ENCODE assay signal across 8 mouse cellular contexts in the genomic region with DNA sequence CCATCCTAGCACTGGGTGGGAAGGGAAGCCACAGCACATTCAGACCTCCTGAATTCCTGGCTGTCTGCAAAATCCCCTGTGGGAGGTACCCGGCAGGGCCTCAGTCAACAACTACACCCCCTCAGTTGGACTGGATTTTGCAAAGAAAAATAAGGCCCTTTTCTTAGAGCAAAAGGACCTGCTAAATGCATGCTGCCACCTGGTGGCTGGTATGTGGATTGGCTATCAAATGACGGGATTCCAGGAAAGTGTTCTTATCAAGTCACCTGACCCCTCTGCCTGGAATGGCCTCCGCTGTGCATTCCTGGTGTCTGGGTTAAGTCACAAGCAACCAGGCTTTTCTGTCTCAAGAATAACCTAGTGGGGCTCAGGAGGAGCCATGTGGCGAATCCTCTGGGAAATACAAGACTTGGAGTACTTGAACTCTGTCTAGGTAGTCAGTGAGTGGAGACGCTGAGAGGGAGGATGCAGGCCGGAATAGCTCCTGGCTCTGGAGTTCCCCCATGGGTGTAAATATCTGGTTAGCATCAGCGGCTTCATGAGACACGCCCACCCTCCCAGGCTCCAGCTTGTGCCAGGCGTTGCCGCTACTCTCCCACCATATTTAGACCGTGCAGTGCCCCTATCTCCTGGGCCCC. TPM values are rescaled to one million over a fixed set of nuclear protein-coding genes. Genes with fewer than 3 reads are reported as not detected.
A peak's percentile ranks its signal among the peaks of the same experiment; 100 is the strongest.
DNase-seq lines count a peak whose midpoint lies in the region; ATAC-seq lines count a peak whose summit lies in the region.

No protein-coding gene starts in this region.

- DNase-seq in CD4-positive, CD25-positive, alpha-beta regulatory T cell, adult 2 months (ENCODE audit: low read depth, low spot score) = peak; percentile 71
- peak; percentile 85 for DNase-seq in embryo, embryonic 11.5 days (ENCODE audit: low read depth, low spot score)
- DNase-seq in heart, adult 11 months = peak; percentile 97
- DNase-seq in kidney, adult 18-20 months = peak; percentile 85
- peak; percentile 82 for DNase-seq in limb, embryonic 10.5 days (ENCODE audit: low spot score)
- DNase-seq in spleen, postnatal 4 days (ENCODE audit: low spot score in 2 of 2) = peak; percentile 32 to 72

- 44% methylated on average over 11 of the region's 11 CpGs for WGBS in limb, embryonic 10.5 days
- 48% methylated on average over 11 of the region's 11 CpGs for WGBS in midbrain, embryonic 15.5 days

- peaks cover 23% of the 10 kb centered on the region for H3K4me1 ChIP-seq in limb, embryonic 10.5 days
- H3K4me1 ChIP-seq in midbrain, embryonic 15.5 days = peaks cover 14% of the 10 kb centered on the region

- H3K4me2 ChIP-seq in midbrain, embryonic 15.5 days = no peak overlapping the region

- no peaks in the 10 kb centered on the region for H3K9me3 ChIP-seq in limb, embryonic 10.5 days (replicated peaks)
- H3K9me3 ChIP-seq in midbrain, embryonic 15.5 days = no peaks in the 10 kb centered on the region

- peaks cover 96% of the 10 kb centered on the region for H3K36me3 ChIP-seq in limb, embryonic 10.5 days
- no peaks in the 10 kb centered on the region for H3K36me3 ChIP-seq in midbrain, embryonic 15.5 days (replicated peaks)

- no peak overlapping the region for H3K9ac ChIP-seq in midbrain, embryonic 15.5 days

- 0 out of 2 replicates have a peak overlapping the region, but pooled peaks have one; percentile 2 for H3K4me3 ChIP-seq in limb, embryonic 10.5 days
- H3K4me3 ChIP-seq in midbrain, embryonic 15.5 days = no peak overlapping the region

- H3K27ac ChIP-seq in limb, embryonic 10.5 days = no peak overlapping the region
- no peak overlapping the region for H3K27ac ChIP-seq in midbrain, embryonic 15.5 days

- no peaks in the 10 kb centered on the region for H3K27me3 ChIP-seq in limb, embryonic 10.5 days (ENCODE audit: low read depth, poor library complexity, severe bottlenecking)
- H3K27me3 ChIP-seq in midbrain, embryonic 15.5 days (replicated peaks) = no peaks in the 10 kb centered on the region

- ATAC-seq in CD4-positive, CD25-positive, alpha-beta regulatory T cell, adult 4 months = no peak
- peak; percentile 33; the same call in 1 of the 2 replicates for ATAC-seq in midbrain, embryonic 15.5 days (replicated peaks)

RNA-seq across cellular contexts. Expression of a gene that starts 8.2 kb away (rescaled TPM):
- polyA plus RNA-seq in CD4-positive, CD25-positive, alpha-beta regulatory T cell, adult 4 months (2017; shearing (Covaris generic)) = not detected
- polyA plus RNA-seq in limb, embryonic 10.5 days (2016; fragmentation: Nextera tagmentation; extraction: Ambion mirVana) = 138 and 145 TPM in 2 replicates
- polyA plus RNA-seq in midbrain, embryonic 15.5 days (2015; fragmentation: Nextera tagmentation; extraction: Ambion mirVana) = 24.0 and 25.3 TPM in 2 replicates

RNA-seq across cellular contexts. Expression of a gene that starts 38.4 kb away (rescaled TPM):
- polyA plus RNA-seq in CD4-positive, CD25-positive, alpha-beta regulatory T cell, adult 4 months (2017; shearing (Covaris generic)) = 1 to 10 TPM in 1 of 2 experiments, under 1 TPM in 1; 0.70 to 1.1 TPM
- 3.8 and 4.6 TPM in 2 replicates for polyA plus RNA-seq in limb, embryonic 10.5 days (2016; fragmentation: Nextera tagmentation; extraction: Ambion mirVana)
- 2.3 and 2.7 TPM in 2 replicates for polyA plus RNA-seq in midbrain, embryonic 15.5 days (2015; fragmentation: Nextera tagmentation; extraction: Ambion mirVana)

RNA-seq across cellular contexts. Expression of a gene that starts 40.0 kb away (rescaled TPM):
- polyA plus RNA-seq in CD4-positive, CD25-positive, alpha-beta regulatory T cell, adult 4 months (2017; shearing (Covaris generic)) = not detected
- not detected in 2 replicates for polyA plus RNA-seq in limb, embryonic 10.5 days (2016; fragmentation: Nextera tagmentation; extraction: Ambion mirVana)
- polyA plus RNA-seq in midbrain, embryonic 15.5 days (2015; fragmentation: Nextera tagmentation; extraction: Ambion mirVana) = not detected in 2 replicates

Comparison
In these comparisons a context has a peak if more than half of its experiments do, and no peak if none do; other contexts are left out.
1. RNA of a gene that starts 8.2 kb away (polyA plus RNA-seq): 138 to 145 TPM in limb, embryonic 10.5 days and 24.0 to 25.3 TPM in midbrain, embryonic 15.5 days; not detected in CD4-positive, CD25-positive, alpha-beta regulatory T cell, adult 4 months; every median in the first group is over 10 times any median in the second.
2. Peak in every context shown above with its lines, with median percentiles within 50 percentile points of each other: DNase-seq.